Comparison of ENCODE assay signal across 15 mouse cellular contexts in genomic region chr3:26752441-26752840, GRCm38 (mm10).
"Had no signal": no experiment of that assay in that cellular context is flagged by ENCODE, and none has a peak within 500 bp of the region (broad histone marks: within the 10 kb centered on the region; RNA-seq: fewer than 3 reads in every experiment).

No protein-coding gene starts in this region.

- DNase-seq: retina, postnatal 1 day; right cerebral cortex, adult 18-20 months; right cerebral cortex, postnatal 14 days; right cerebral cortex, postnatal 25 days; right cerebral cortex, postnatal 4 days; spleen, adult 18-20 months; thymus, adult 18-20 months; thymus, postnatal 14 days; thymus, postnatal 25 days; thymus, postnatal 36 days; thymus, postnatal 4 days had no signal

- H3K4me1 ChIP-seq: neural tube, embryonic 13.5 days; neural tube, embryonic 15.5 days; stomach, embryonic 15.5 days had no signal

- H3K27ac ChIP-seq: neural tube, embryonic 13.5 days; neural tube, embryonic 15.5 days; stomach, embryonic 15.5 days; stomach, postnatal 0 days had no signal

- H3K27me3 ChIP-seq: neural tube, embryonic 13.5 days; neural tube, embryonic 15.5 days; stomach, embryonic 15.5 days had no signal

- H3K4me2 ChIP-seq: neural tube, embryonic 13.5 days; neural tube, embryonic 15.5 days; stomach, embryonic 15.5 days had no signal

- H3K36me3 ChIP-seq: neural tube, embryonic 13.5 days; neural tube, embryonic 15.5 days; stomach, embryonic 15.5 days had no signal

- H3K4me3 ChIP-seq: neural tube, embryonic 13.5 days; neural tube, embryonic 15.5 days; stomach, embryonic 15.5 days had no signal

- H3K9me3 ChIP-seq: neural tube, embryonic 13.5 days; neural tube, embryonic 15.5 days; stomach, embryonic 15.5 days had no signal

- H3K9ac ChIP-seq: neural tube, embryonic 13.5 days; neural tube, embryonic 15.5 days; stomach, embryonic 15.5 days had no signal
